Mouse (Mus musculus) liver, embryonic 14.5 days (tissue): ENCODE results near the gene Cnga2.

Experiments
- CTCF ChIP-seq: IDR thresholded peaks from 2 replicates; pipeline ENCODE4 v1.5.1; 2016; ENCODE audit warnings: antibody characterized with exemption, low read depth, control low read depth
- EP300 ChIP-seq: IDR thresholded peaks from 2 replicates; pipeline ENCODE4 v1.6.1; 2016; ENCODE audit warnings: antibody characterized with exemption, low read depth

DNA sequence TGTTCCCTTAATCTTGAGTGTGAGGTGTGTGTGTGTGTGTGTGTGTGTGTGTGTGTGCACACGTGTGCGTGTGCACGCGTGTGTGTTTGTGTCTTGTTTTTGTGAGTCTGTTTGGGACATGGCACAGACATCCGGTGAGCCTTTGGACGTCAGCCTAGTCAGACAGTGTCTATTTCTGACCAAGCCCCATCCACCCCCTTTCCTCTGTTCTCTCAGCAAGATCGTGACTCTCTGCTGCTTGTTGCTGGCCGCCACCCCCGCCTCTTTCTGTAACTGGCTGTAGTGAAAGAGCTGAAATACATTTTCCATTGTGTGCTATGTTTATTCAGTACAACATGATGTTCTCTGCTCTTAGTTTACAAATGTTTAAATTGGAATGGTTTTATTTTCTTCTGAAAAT, 20.6 kb downstream of the Cnga2 start:
- TF ChIP-seq CTCF, result no peak
- TF ChIP-seq EP300, result no peak
